Mouse (Mus musculus) heart, adult 2 months (tissue): ENCODE results near the gene Chdh. TPM values are rescaled to one million over a fixed set of nuclear protein-coding genes. Genes with fewer than 3 reads are reported as not detected.

Experiments
- DNase-seq, 2 experiments: peaks; one replicate each; pipeline ENCODE4 v3.0.0; 2021
- H3K27ac ChIP-seq: fragments of 200-600 bp; 2 replicates; pipeline ENCODE4 v1.8.1; 2022
- H3K27me3 ChIP-seq: fragments of 200-500 bp; 2 replicates; pipeline ENCODE4 v1.6.1; 2012; ENCODE audit warnings: mild to moderate bottlenecking, low read length, inconsistent platforms, mixed read lengths; ENCODE audit not compliant: control insufficient read depth, insufficient read depth
- H3K36me3 ChIP-seq: fragments of 200-500 bp; 2 replicates; pipeline ENCODE4 v1.6.1; 2012; ENCODE audit warnings: low read length, inconsistent platforms; ENCODE audit not compliant: control insufficient read depth, insufficient read depth
- H3K4me1 ChIP-seq: fragments of 200-500 bp; 2 replicates; pipeline ENCODE4 v1.6.1; 2011; ENCODE audit warnings: low read length; ENCODE audit not compliant: control insufficient read depth, insufficient read depth
- H3K4me3 ChIP-seq: fragments of 200-600 bp; 2 replicates; pipeline ENCODE4 v1.8.1; 2022
- H3K79me2 ChIP-seq: fragments of 200-500 bp; replicated peaks from 2 replicates; pipeline ENCODE4 v1.6.1; 2012; ENCODE audit warnings: mild to moderate bottlenecking, inconsistent platforms, low read length, moderate library complexity, mixed read lengths; ENCODE audit not compliant: control insufficient read depth, insufficient read depth
- H3K9ac ChIP-seq: fragments of 200-500 bp; 2 replicates; pipeline ENCODE4 v1.6.1; 2012; ENCODE audit warnings: low read depth, mild to moderate bottlenecking, control low read depth, inconsistent platforms, low read length, mixed read lengths
- CTCF ChIP-seq: fragments of 200-600 bp; IDR thresholded peaks from 2 replicates; pipeline ENCODE4 v1.8.1; 2022; ENCODE audit warnings: antibody characterized with exemption, mild to moderate bottlenecking, moderate library complexity
- EP300 ChIP-seq: fragments of 200-500 bp; IDR thresholded peaks from 2 replicates; pipeline ENCODE4 v1.6.1; 2011; ENCODE audit warnings: low read depth, low read length, control low read depth; ENCODE audit not compliant: insufficient read depth
- POLR2A ChIP-seq: fragments of 200-500 bp; IDR thresholded peaks from 2 replicates; pipeline ENCODE4 v1.6.1; 2011; ENCODE audit warnings: mild to moderate bottlenecking, low read depth, low read length, control low read depth; ENCODE audit not compliant: insufficient read depth
- WGBS: fragments of 180-500 bp; shearing (Covaris S2); methylation state at CpG from one replicate; pipeline ENCODE4 v1.1.7; 2018; 5-methylcytosine and 5-hydroxymethylcytosine counted together
- intact Hi-C: fragments of 180-260 bp; cut with DNase I; formaldehyde crosslinking; loops from one replicate; pipeline ENCODE4 v1.15.1; 2025
- microRNA-seq, 2 experiments: library from miRNA; unstranded; fragments of <30 nt; microRNA quantifications; one replicate each; pipeline ENCODE4 v1.2.0; 2021
- polyA plus RNA-seq: library from polyadenylated mRNA; depleted of rRNA; stranded (reverse); fragments of >200 nt; gene quantifications from 2 replicates; pipeline ENCODE4 v1.2.3, GENCODE M21; 2012; rRNA removed
- total RNA-seq, 2 experiments: library from RNA; stranded (reverse); gene quantifications; 2 replicates each; pipeline ENCODE4 v1.2.3; 2021

Chdh gene
- total and polyA plus RNA-seq, 3 experiments, result 0.34 to 1.4 (median 0.52) TPM

- no peak for DNase-seq
- H3K79me2 ChIP-seq, result no peaks in the 10 kb centered on the region
- H3K36me3 ChIP-seq, result no peaks in the 10 kb centered on the region
- TF ChIP-seq EP300, result no peak
- no peak overlapping the region for H3K9ac ChIP-seq
- intact Hi-C loops, result no loop called here
- no peaks in the 10 kb centered on the region for H3K27me3 ChIP-seq
- H3K4me3 ChIP-seq, result no peak overlapping the region
- no peaks in the 10 kb centered on the region for H3K4me1 ChIP-seq
- no peak overlapping the region for H3K27ac ChIP-seq
- WGBS, result 85% methylated on average over 15 of the region's 15 CpGs
These were observed 69.4 kb downstream of the Chdh start for GRCm38 (mm10) chr14:30078115-30078808.

- Histone ChIP-seq H3K4me1 (no peaks in the 10 kb centered on the region), H3K4me3 (no peak overlapping the region), H3K9ac (no peak overlapping the region), H3K27ac (no peak overlapping the region), H3K79me2 (no peaks in the 10 kb centered on the region), H3K36me3 (no peaks in the 10 kb centered on the region), H3K27me3 (no peaks in the 10 kb centered on the region)
- intact Hi-C loops, result no loop called here
- WGBS, result 94% methylated on average over 4 of the region's 4 CpGs
- no peak for DNase-seq
- TF ChIP-seq POLR2A (no peak), CTCF (no peak), EP300 (no peak)
These were observed 70.9 kb downstream of the Chdh start for GRCm38 (mm10) chr14:30079729-30080128.

Small RNA genes within 50 kb of the gene (microRNA-seq; reads per million reads assigned to microRNA genes)
- gene Mir6947, result 0 reads per million in 2 experiments

Other genes with a start within 250 kb of the Chdh start
- 10 to 100 TPM; 83.7 to 95.6 TPM for gene Selenok, start 40.7 kb upstream of the Chdh start, total RNA-seq
- gene Selenok, start 40.7 kb upstream of the Chdh start, polyA plus RNA-seq, result 52.5 and 75.9 TPM in 2 replicates
- gene Actr8, start 30.7 kb upstream of the Chdh start, total RNA-seq, result 10 to 100 TPM; 36.8 to 39.9 TPM
- 14.5 and 22.4 TPM in 2 replicates for gene Actr8, start 30.7 kb upstream of the Chdh start, polyA plus RNA-seq
- gene Il17rb, start 127 bp upstream of the Chdh start, total RNA-seq, result not detected
- gene Il17rb, start 127 bp upstream of the Chdh start, polyA plus RNA-seq, result 0.23 and 0.31 TPM in 2 replicates